Mouse (Mus musculus): ENCODE results near the gene Ccdc169. TPM values are rescaled to one million over a fixed set of nuclear protein-coding genes. Genes with fewer than 3 reads are reported as not detected.
"Not testable (repeated sequence)": the region's sequence is repeated elsewhere in the genome, so short reads cannot be mapped to it uniquely, and the experiment has no call there.

Gene Ccdc169
- total RNA-seq, 2 experiments from 2014 or later, result not detected

DNA sequence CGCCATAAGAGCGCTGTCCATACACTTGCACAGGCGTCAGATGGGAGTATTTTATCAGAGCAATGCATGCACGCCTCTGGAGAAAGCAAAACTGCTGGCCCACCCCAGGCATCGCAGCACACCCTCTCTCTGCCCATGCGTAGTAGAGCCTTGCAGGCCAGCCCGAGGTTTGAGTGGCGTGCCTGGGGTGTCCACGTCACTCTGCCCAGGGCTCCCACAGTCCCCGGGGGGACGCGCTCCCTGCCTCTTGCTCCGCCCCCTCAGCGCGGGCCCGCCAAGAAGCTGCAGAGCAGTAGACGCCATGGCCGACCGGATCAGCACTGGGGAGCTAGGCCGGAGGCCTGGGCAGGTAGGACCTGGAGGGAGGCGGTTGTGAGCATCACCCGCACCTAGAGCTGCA lies 44.6 kb downstream of the Ccdc169 start, which contains the start of gene Sohlh2:
TSS of gene Sohlh2 (plus strand) at position 263 of the 400 bp plus-strand sequence.
- ATAC-seq (replicated peaks; ENCODE audit: low FRiP score, poor library complexity, severe bottlenecking), result no peak

DNA sequence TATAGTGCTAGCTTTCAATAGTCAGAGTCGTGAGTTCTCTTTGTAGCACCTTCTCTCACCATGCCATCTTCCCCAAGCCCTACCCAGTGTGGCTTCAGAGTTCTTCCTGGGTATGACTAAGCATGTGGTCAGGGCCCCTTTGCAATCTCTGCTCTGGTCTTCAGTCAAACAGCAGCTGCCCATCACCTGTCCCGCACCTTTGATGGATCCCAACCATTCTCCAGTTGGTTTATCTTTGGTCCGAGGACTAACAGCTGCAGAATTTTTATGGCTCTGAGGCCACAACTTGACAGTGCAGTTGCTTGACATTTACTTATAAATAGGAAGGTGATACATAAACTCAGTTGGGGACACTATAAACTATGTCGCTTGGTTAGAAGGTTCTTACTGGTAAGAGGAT lies 54.5 kb downstream of the Ccdc169 start:
- ATAC-seq (replicated peaks; ENCODE audit: low FRiP score, poor library complexity, severe bottlenecking), result no peak

DNA sequence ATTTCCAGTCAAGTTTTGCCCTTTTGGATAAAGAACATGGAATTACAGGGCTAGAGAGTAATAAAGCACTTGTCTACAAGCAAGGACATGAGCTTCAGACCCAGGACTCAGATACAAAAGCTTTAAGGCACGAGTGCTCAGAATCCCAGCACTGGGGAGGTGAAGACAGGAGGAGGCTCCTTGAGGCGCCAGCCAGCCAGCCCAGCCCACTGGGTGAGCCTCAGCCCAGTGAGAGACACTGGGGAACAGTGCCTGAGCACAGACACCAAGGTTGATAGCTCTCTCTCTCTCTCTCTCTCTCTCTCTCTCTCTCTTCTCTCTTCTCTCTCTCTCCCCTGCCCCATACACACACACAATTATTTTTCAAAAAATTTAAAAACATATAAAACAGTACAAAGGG lies 56.2 kb downstream of the Ccdc169 start:
- ATAC-seq (replicated peaks; ENCODE audit: low FRiP score, poor library complexity, severe bottlenecking), result no peak

DNA sequence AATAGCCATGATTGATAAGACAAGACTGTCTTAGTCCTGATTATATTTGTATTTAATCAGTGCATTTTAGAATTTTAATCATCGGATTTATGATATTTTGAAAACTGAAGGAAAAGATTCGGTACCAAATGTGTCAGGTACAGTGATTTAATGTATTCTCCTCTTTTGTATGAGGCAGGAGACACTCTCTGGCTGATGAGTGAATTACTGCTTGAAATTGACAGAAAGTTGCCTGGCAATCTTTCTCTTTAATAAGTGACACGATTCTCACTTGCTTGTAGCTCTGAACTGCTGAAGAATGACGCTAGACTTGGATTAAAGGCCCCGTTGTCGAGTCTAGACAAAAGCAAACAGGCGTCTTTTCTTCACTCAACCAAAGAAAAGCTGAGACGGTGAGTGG lies 57.7 kb downstream of the Ccdc169 start:
- no peak for ATAC-seq (replicated peaks; ENCODE audit: low FRiP score, poor library complexity, severe bottlenecking)

DNA sequence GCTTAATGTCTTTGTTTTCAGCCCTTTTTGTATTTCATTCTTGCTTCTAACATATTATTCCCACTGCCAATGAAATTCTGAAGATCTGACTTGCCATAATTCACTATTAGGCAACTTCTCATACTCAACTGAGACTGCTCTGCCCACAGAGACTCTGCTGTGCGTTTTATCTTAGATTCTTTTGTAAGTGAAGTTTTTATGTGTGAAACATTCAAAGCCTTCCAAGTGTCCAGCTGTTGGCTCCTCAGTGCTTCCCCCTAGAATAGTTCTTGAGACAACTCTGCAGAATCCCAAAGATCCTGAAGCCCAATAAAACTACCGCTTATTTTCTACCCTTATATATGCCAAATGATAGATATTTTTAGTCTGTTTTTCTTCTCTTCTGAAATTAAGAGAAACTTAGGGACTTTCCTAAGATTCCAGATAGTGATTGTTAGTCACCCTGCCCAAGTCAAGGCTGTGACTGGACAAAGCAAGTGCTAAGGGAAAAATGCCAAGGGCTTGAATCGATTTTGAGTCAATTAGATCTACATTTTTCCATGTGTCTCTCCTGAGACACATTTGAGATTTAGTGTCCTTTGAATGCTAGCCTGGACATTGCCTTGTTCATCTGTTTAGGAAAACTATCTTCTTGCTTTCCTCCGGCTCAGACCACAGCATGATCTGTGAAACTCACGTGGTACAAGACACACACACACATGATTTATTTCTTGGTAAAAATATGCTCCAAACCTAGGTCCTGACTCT lies 58.6 kb downstream of the Ccdc169 start:
- no peak for ATAC-seq (replicated peaks; ENCODE audit: low FRiP score, poor library complexity, severe bottlenecking)

DNA sequence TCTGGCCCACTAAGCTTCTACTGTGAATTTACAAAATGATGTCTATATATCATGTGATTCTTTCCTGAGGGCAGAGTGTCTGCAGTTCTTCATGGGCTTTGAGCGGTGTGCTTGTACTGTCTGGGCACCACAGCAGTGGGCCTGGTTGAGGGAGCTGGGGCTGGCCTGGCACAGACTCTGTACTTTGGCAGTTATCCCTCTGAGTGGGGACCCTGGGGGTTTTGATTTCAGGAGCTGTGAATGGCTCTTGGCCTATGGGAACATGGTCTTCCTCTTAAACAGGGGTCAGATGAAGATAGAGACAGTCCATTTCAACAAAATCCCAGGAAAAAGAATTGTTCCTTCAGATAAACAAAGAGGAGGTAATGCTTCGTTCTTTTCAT lies 59.2 kb downstream of the Ccdc169 start:
- ATAC-seq (replicated peaks; ENCODE audit: low FRiP score, poor library complexity, severe bottlenecking), result no peak

DNA sequence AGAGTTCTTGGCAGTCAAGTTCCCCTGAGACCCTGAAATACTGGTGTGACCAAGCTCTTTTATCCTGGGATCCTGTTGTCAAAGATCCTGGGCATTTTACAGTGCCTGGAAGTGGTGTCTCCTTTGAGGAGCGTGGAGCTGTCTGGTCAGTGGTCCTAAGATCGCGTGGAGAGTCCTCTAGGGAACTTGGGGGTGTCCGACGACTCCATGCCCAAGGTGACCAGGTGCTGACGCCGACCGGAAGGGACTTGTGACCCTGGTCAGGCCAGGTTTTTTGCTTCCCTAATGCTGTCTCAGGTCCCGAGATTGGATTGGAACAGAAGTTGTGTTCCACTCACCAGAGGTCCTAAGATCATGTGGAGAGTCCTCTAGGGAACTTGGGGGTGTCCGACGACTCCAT lies 66.5 kb downstream of the Ccdc169 start:
- not testable (repeated sequence) for ATAC-seq (replicated peaks; ENCODE audit: low FRiP score, poor library complexity, severe bottlenecking)

DNA sequence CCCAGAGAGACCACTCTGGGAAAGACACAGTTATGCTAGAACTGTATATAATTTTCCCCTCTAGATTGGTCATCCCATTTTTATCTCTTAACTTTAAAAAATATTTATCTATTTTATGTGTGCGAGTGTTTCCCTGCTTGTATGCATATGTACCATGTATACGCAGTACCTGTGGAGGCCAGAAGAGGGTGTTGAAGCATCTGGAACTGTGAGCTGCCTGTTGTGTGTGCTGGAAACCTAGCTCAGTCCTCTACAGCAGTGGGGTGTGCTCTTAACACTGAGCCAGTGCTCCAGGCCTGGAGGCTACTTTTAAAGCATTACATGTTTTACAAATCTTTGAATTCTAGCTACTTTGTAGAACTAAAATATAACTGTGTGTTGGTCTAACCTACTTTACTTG lies 69.3 kb downstream of the Ccdc169 start:
- no peak for ATAC-seq (replicated peaks; ENCODE audit: low FRiP score, poor library complexity, severe bottlenecking)

DNA sequence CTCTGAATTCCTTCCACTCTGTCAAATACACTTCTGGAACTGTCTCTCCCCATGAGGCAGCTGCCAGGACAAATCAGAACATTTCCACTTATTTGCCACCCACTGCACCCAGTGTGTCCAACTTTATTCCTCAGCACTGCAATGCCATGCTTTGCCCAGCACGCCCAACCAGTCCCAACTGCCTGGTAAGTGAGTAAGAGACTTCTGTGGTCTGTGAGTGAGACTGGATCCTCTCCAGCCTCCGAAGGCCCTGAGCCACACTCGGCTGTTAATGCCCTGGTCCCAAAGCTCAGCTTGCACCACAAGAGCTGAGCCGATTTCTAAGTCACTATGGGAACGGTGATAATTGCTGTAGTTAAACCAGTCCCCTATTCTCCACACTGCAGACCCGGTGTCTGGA lies 70.5 kb downstream of the Ccdc169 start:
- no peak for ATAC-seq (replicated peaks; ENCODE audit: low FRiP score, poor library complexity, severe bottlenecking)

DNA sequence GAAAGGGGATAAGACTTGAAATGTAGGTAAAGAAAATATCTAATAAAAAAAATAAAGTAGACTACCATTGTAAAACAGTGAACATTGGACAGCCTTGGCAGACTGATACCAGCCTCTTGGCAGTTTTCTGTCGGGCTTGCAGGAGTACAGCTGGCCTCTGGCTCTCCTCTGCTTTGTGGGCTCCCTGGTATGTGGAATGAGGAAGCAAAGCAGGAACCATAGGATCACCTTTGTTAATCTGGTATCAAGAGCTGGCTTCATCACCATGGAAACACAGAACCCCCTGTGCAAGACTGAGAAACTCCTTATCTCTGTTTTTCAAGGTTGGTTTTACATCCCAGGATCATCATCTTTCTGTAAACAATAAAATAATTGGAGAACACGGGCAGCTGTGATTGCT lies 75.1 kb downstream of the Ccdc169 start:
- ATAC-seq (replicated peaks; ENCODE audit: low FRiP score, poor library complexity, severe bottlenecking), result no peak

DNA sequence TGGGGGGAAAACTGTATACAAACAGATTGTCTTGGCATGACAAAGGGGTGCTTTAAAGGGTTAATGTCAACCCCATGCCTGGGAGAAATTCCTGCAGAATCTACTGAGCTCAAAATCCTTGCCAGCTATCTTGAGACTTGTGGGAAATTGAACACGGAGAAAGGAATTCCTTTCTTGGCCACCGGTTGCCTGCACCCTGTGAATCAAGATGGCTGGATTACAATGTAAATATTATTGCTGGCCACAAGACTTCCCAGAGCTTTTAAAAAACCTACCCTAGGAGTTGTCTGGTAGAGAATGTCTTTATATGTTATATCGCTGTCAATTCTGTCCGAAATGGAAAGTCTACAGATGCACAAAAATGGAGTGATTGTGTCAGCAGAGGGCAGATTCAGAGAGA lies 76.6 kb downstream of the Ccdc169 start:
- ATAC-seq (replicated peaks; ENCODE audit: low FRiP score, poor library complexity, severe bottlenecking), result no peak

DNA sequence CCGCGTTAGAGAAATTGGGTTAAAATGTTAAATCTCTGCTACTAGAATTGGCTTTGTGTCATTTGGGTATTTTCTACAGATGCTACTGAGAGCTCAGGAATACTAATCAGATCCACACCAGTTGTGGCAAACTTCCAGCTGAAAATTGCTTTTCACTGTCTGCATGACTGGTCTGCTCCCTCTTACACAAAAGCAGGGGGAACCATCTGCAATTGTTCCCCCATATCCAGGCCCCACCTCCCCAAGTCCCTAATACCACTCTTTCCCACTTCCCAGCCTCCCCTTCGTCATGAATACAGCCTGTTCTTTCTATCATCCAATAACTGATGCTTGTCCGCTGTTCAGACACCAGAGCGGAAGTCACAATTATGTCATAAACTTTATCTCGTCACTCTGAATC lies 77.3 kb downstream of the Ccdc169 start:
- no peak for ATAC-seq (replicated peaks; ENCODE audit: low FRiP score, poor library complexity, severe bottlenecking)

DNA sequence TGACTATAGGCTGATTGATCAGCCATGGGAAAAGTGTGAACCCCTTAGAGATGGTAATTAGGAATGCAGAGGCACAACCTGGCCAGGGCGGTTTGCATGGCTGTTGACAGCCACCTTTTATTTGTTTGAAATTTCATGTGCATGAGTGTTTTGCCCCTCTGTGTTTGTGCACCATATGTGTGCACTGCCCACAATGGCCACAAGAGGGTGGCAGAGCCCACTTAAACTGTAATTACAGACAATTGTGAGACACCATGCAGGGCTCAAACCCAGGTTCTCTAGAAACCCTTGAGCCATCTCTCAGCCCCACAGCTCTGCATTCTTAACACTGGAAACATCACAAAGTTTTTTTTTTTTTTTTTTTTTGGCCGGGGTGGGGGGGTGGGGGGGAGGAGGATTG lies 85.4 kb downstream of the Ccdc169 start:
- no peak for ATAC-seq (replicated peaks; ENCODE audit: low FRiP score, poor library complexity, severe bottlenecking)

Other genes with a start within 250 kb of the Ccdc169 start
- gene Sertm1, start 221.5 kb upstream of the Ccdc169 start, total RNA-seq (2015; ENCODE audit: low replicate concordance), result not detected in 2 replicates
- gene Sertm1, start 221.5 kb upstream of the Ccdc169 start, total RNA-seq (2017; ENCODE audit: low replicate concordance), result not detected in 2 replicates
- not detected in 2 replicates for gene Ccna1, start 81.8 kb upstream of the Ccdc169 start, total RNA-seq (2015; ENCODE audit: low replicate concordance)
- not detected in 2 replicates for gene Ccna1, start 81.8 kb upstream of the Ccdc169 start, total RNA-seq (2017; ENCODE audit: low replicate concordance)
- 0.36 and 2.9 TPM in 2 replicates for gene Spg20, start 25.2 kb upstream of the Ccdc169 start, total RNA-seq (2015; ENCODE audit: low replicate concordance)
- 2.3 and 2.4 TPM in 2 replicates for gene Spg20, start 25.2 kb upstream of the Ccdc169 start, total RNA-seq (2017; ENCODE audit: low replicate concordance)
- gene Sohlh2, start 44.7 kb downstream of the Ccdc169 start, total RNA-seq (2015; ENCODE audit: low replicate concordance), result not detected in 2 replicates
- gene Sohlh2, start 44.7 kb downstream of the Ccdc169 start, total RNA-seq (2017; ENCODE audit: low replicate concordance), result not detected in 2 replicates
- not detected in 2 replicates for gene Dclk1, start 105.0 kb downstream of the Ccdc169 start, total RNA-seq (2015; ENCODE audit: low replicate concordance)
- gene Dclk1, start 105.0 kb downstream of the Ccdc169 start, total RNA-seq (2017; ENCODE audit: low replicate concordance), result not detected in 2 replicates

Measured in erythroid progenitor cell, adult 5-6 weeks (primary cell).